Mouse (Mus musculus): ENCODE measurements around the gene Gm37240. TPM values are rescaled to one million over a fixed set of nuclear protein-coding genes. Genes with fewer than 3 reads are reported as not detected.

The Gm37240 gene
- total RNA-seq, 2 experiments from 2014 or later, result 0.66 to 1.3 TPM

GRCm38 (mm10) chr3:84774246-84775066 is 1112.9 kb downstream of the Gm37240 start:
- intact Hi-C loops (cut with DNase I), result no loop called here
- DNase-seq (ENCODE audit: low spot score in 2 of 2), result no peak

- no peak for DNase-seq (ENCODE audit: low spot score in 2 of 2)
- intact Hi-C loops (cut with DNase I), result no loop called here
Measured at GRCm38 (mm10) chr3:84771980-84772379, 1115.3 kb downstream of the Gm37240 start.

GRCm38 (mm10) chr3:84770518-84770917 is 1116.8 kb downstream of the Gm37240 start:
- no peak for DNase-seq (ENCODE audit: low spot score in 2 of 2)

GRCm38 (mm10) chr3:84769411-84769810 is 1117.9 kb downstream of the Gm37240 start:
- DNase-seq (ENCODE audit: low spot score in 2 of 2), result no peak
- intact Hi-C loops (cut with DNase I), result no loop called here

More at GRCm38 (mm10) chr3:84770518-84770917, 1116.8 kb downstream of the Gm37240 start:
- intact Hi-C loops (cut with DNase I), result no loop called here

GRCm38 (mm10) chr3:84768940-84769339 is 1118.4 kb downstream of the Gm37240 start:
- intact Hi-C loops (cut with DNase I), result no loop called here
- no peak for DNase-seq (ENCODE audit: low spot score in 2 of 2)

- no peak for DNase-seq (ENCODE audit: low spot score in 2 of 2)
- intact Hi-C loops (cut with DNase I), result no loop called here
Measured at GRCm38 (mm10) chr3:84753816-84754215, 1133.5 kb downstream of the Gm37240 start.

- intact Hi-C loops (cut with DNase I), result no loop called here
- DNase-seq (ENCODE audit: low spot score in 2 of 2), result no peak
Measured at GRCm38 (mm10) chr3:84749222-84749621, 1138.1 kb downstream of the Gm37240 start.

- DNase-seq (ENCODE audit: low spot score in 2 of 2), result no peak
- intact Hi-C loops (cut with DNase I), result no loop called here
Measured at GRCm38 (mm10) chr3:84748139-84748538, 1139.2 kb downstream of the Gm37240 start.

GRCm38 (mm10) chr3:84745537-84746189 is 1141.7 kb downstream of the Gm37240 start:
- intact Hi-C loops (cut with DNase I), result no loop called here
- DNase-seq (ENCODE audit: low spot score in 2 of 2), result peak; percentile 57 to 68

GRCm38 (mm10) chr3:84744707-84745106 is 1142.6 kb downstream of the Gm37240 start:
- DNase-seq (ENCODE audit: low spot score in 2 of 2), result no peak
- intact Hi-C loops (cut with DNase I), result no loop called here

GRCm38 (mm10) chr3:84740050-84740596 is 1147.2 kb downstream of the Gm37240 start:
- intact Hi-C loops (cut with DNase I), result no loop called here
- no peak for DNase-seq (ENCODE audit: low spot score in 2 of 2)

GRCm38 (mm10) chr3:84737137-84737536 is 1150.2 kb downstream of the Gm37240 start:
- no peak for DNase-seq (ENCODE audit: low spot score in 2 of 2)
- intact Hi-C loops (cut with DNase I), result no loop called here

GRCm38 (mm10) chr3:84735716-84736115 is 1151.6 kb downstream of the Gm37240 start:
- DNase-seq (ENCODE audit: low spot score in 2 of 2), result no peak
- intact Hi-C loops (cut with DNase I), result no loop called here

GRCm38 (mm10) chr3:84732516-84732915 is 1154.8 kb downstream of the Gm37240 start:
- DNase-seq (ENCODE audit: low spot score in 2 of 2), result no peak
- intact Hi-C loops (cut with DNase I), result no loop called here

- no peak for DNase-seq (ENCODE audit: low spot score in 2 of 2)
- intact Hi-C loops (cut with DNase I), result no loop called here
Measured at GRCm38 (mm10) chr3:84732016-84732502, 1155.3 kb downstream of the Gm37240 start.

- intact Hi-C loops (cut with DNase I), result no loop called here
Measured at GRCm38 (mm10) chr3:84731403-84732015, 1155.8 kb downstream of the Gm37240 start.

GRCm38 (mm10) chr3:84731003-84731402 is 1156.3 kb downstream of the Gm37240 start:
- intact Hi-C loops (cut with DNase I), result no loop called here

More at GRCm38 (mm10) chr3:84731403-84732015, 1155.8 kb downstream of the Gm37240 start:
- DNase-seq (ENCODE audit: low spot score in 2 of 2), result no peak

GRCm38 (mm10) chr3:84729806-84730205 is 1157.5 kb downstream of the Gm37240 start:
- intact Hi-C loops (cut with DNase I), result no loop called here

More at GRCm38 (mm10) chr3:84731003-84731402, 1156.3 kb downstream of the Gm37240 start:
- no peak for DNase-seq (ENCODE audit: low spot score in 2 of 2)

GRCm38 (mm10) chr3:84723996-84724395 is 1163.3 kb downstream of the Gm37240 start:
- no peak for DNase-seq (ENCODE audit: low spot score in 2 of 2)

More at GRCm38 (mm10) chr3:84729806-84730205, 1157.5 kb downstream of the Gm37240 start:
- DNase-seq (ENCODE audit: low spot score in 2 of 2), result no peak

GRCm38 (mm10) chr3:84722680-84723079 is 1164.6 kb downstream of the Gm37240 start:
- DNase-seq (ENCODE audit: low spot score in 2 of 2), result no peak
- intact Hi-C loops (cut with DNase I), result no loop called here

More at GRCm38 (mm10) chr3:84723996-84724395, 1163.3 kb downstream of the Gm37240 start:
- intact Hi-C loops (cut with DNase I), result no loop called here

Measured in left cerebral cortex, postnatal 36 days (tissue).